Mouse (Mus musculus): ENCODE measurements around the gene 4931406P16Rik.
"Not testable (repeated sequence)": the region's sequence is repeated elsewhere in the genome, so short reads cannot be mapped to it uniquely, and the experiment has no call there.

Gene 4931406P16Rik

GRCm38 (mm10) chr7:34313443-34313875 is at the start of gene 4931406P16Rik:
4931406P16Rik (minus strand) TSS chr7:34313551.
- peak; percentile 84 for DNase-seq

- DNase-seq = no peak
Observed at GRCm38 (mm10) chr7:34355629-34356028, 42.3 kb upstream of the 4931406P16Rik start.

- DNase-seq = no peak
Observed at GRCm38 (mm10) chr7:34351997-34352396, 38.6 kb upstream of the 4931406P16Rik start.

GRCm38 (mm10) chr7:34350166-34350565 is 36.8 kb upstream of the 4931406P16Rik start:
- no peak for DNase-seq

- no peak for DNase-seq
Observed at GRCm38 (mm10) chr7:34348011-34348410, 34.7 kb upstream of the 4931406P16Rik start.

GRCm38 (mm10) chr7:34347041-34347440 is 33.7 kb upstream of the 4931406P16Rik start:
- no peak for DNase-seq

GRCm38 (mm10) chr7:34346505-34346904 is 33.2 kb upstream of the 4931406P16Rik start:
- DNase-seq = no peak

GRCm38 (mm10) chr7:34342040-34342793 is 28.9 kb upstream of the 4931406P16Rik start:
- no peak for DNase-seq

- DNase-seq = no peak
Observed at GRCm38 (mm10) chr7:34340841-34341240, 27.5 kb upstream of the 4931406P16Rik start.

GRCm38 (mm10) chr7:34339164-34339489 is 25.8 kb upstream of the 4931406P16Rik start:
- no peak for DNase-seq

- no peak for DNase-seq
Observed at GRCm38 (mm10) chr7:34338445-34339163, 25.3 kb upstream of the 4931406P16Rik start.

GRCm38 (mm10) chr7:34337268-34337667 is 23.9 kb upstream of the 4931406P16Rik start:
- no peak for DNase-seq

GRCm38 (mm10) chr7:34336545-34336944 is 23.2 kb upstream of the 4931406P16Rik start:
- DNase-seq = not testable (repeated sequence)

GRCm38 (mm10) chr7:34327493-34327892 is 14.1 kb upstream of the 4931406P16Rik start:
- DNase-seq = no peak

- DNase-seq = no peak
Observed at GRCm38 (mm10) chr7:34324857-34325256, 11.5 kb upstream of the 4931406P16Rik start.

GRCm38 (mm10) chr7:34324005-34324404 is 10.7 kb upstream of the 4931406P16Rik start:
- DNase-seq = no peak

GRCm38 (mm10) chr7:34323351-34323750 is 10.0 kb upstream of the 4931406P16Rik start:
- no peak for DNase-seq

GRCm38 (mm10) chr7:34321958-34322357 is 8.6 kb upstream of the 4931406P16Rik start:
- no peak for DNase-seq

- DNase-seq = no peak
Observed at GRCm38 (mm10) chr7:34321119-34321518, 7.8 kb upstream of the 4931406P16Rik start.

- peak; percentile 47 for DNase-seq
Observed at GRCm38 (mm10) chr7:34319957-34320356, 6.6 kb upstream of the 4931406P16Rik start.

- DNase-seq = no peak
Observed at GRCm38 (mm10) chr7:34319123-34319522, 5.8 kb upstream of the 4931406P16Rik start.

GRCm38 (mm10) chr7:34317901-34318476 is 4.6 kb upstream of the 4931406P16Rik start:
- no peak for DNase-seq

- peak; percentile 59 for DNase-seq
Observed at GRCm38 (mm10) chr7:34312786-34313442, 437 bp downstream of the 4931406P16Rik start.

All from cerebellum, adult 11-12 months (tissue).